Mouse (Mus musculus): ENCODE measurements around the gene Rab17. TPM values are rescaled to one million over a fixed set of nuclear protein-coding genes. Genes with fewer than 3 reads are reported as not detected.
A peak's percentile ranks its signal among the peaks of the same experiment; 100 is the strongest.

Gene Rab17
- polyA plus RNA-seq, 1 experiment from 2014 or later = 1.3 TPM

GRCm38 (mm10) chr1:90956245-90957096 lies 13.0 kb downstream of the Rab17 start:
- H3K9ac ChIP-seq = no peak overlapping the region
- H3K27ac ChIP-seq = no peak overlapping the region
- H3K4me1 ChIP-seq = peaks cover 5% of the 10 kb centered on the region
- H3K9me3 ChIP-seq = no peaks in the 10 kb centered on the region
- 31% methylated on average over 7 of the region's 7 CpGs for WGBS
- no peak overlapping the region for H3K4me2 ChIP-seq
- peaks cover 28% of the 10 kb centered on the region; the same call in 1 of the 2 replicates for H3K27me3 ChIP-seq
- H3K4me3 ChIP-seq = no peak overlapping the region
- H3K36me3 ChIP-seq = no peaks in the 10 kb centered on the region
- ATAC-seq (ENCODE audit: insufficient number of reproducible peaks, insufficient read depth, low FRiP score, low TSS enrichment, low read depth) = peak; percentile 67; the same call in 1 of the 2 replicates

GRCm38 (mm10) chr1:90953688-90954087 lies 15.8 kb downstream of the Rab17 start:
- H3K9ac ChIP-seq = no peak overlapping the region
- H3K4me2 ChIP-seq = no peak overlapping the region
- no peak overlapping the region for H3K4me3 ChIP-seq
- H3K9me3 ChIP-seq = no peaks in the 10 kb centered on the region
- no peak overlapping the region for H3K27ac ChIP-seq
- ATAC-seq (ENCODE audit: insufficient number of reproducible peaks, insufficient read depth, low FRiP score, low TSS enrichment, low read depth) = no peak
- no peaks in the 10 kb centered on the region for H3K36me3 ChIP-seq
- 0 out of 2 replicates have a peak, but pooled peaks cover 8% of the 10 kb centered on the region for H3K27me3 ChIP-seq
- WGBS = 66% methylated on average over 11 of the region's 11 CpGs
- peaks cover 5% of the 10 kb centered on the region for H3K4me1 ChIP-seq

GRCm38 (mm10) chr1:90952808-90953207 lies 16.7 kb downstream of the Rab17 start, which contains the start of gene Prlh:
TSS of gene Prlh (plus strand) at chr1:90953108.
- H3K4me1 ChIP-seq = peaks cover 5% of the 10 kb centered on the region
- H3K27me3 ChIP-seq = 0 out of 2 replicates have a peak, but pooled peaks cover 3% of the 10 kb centered on the region
- no peak for ATAC-seq (ENCODE audit: insufficient number of reproducible peaks, insufficient read depth, low FRiP score, low TSS enrichment, low read depth)
- no peaks in the 10 kb centered on the region for H3K9me3 ChIP-seq
- H3K4me3 ChIP-seq = no peak within 1 kb of the TSS
- no peak within 1 kb of the TSS for H3K27ac ChIP-seq
- 68% methylated on average over 8 of the region's 8 CpGs for WGBS
- no peak within 1 kb of the TSS for H3K4me2 ChIP-seq
- no peaks in the 10 kb centered on the region for H3K36me3 ChIP-seq
- H3K9ac ChIP-seq = no peak within 1 kb of the TSS

GRCm38 (mm10) chr1:90951670-90952069 lies 17.8 kb downstream of the Rab17 start:
- no peaks in the 10 kb centered on the region for H3K36me3 ChIP-seq
- peaks cover 5% of the 10 kb centered on the region for H3K4me1 ChIP-seq
- no peak for ATAC-seq (ENCODE audit: insufficient number of reproducible peaks, insufficient read depth, low FRiP score, low TSS enrichment, low read depth)
- no peak overlapping the region for H3K27ac ChIP-seq
- no peak overlapping the region for H3K4me2 ChIP-seq
- 80% methylated on average over 7 of the region's 7 CpGs for WGBS
- no peak overlapping the region for H3K4me3 ChIP-seq
- H3K9me3 ChIP-seq = no peaks in the 10 kb centered on the region
- 0 out of 2 replicates have a peak, but pooled peaks cover 3% of the 10 kb centered on the region for H3K27me3 ChIP-seq
- no peak overlapping the region for H3K9ac ChIP-seq

GRCm38 (mm10) chr1:90949309-90949708 lies 20.2 kb downstream of the Rab17 start:
- WGBS = 69% methylated on average over 9 of the region's 9 CpGs
- Histone ChIP-seq H3K27ac (no peak overlapping the region), H3K27me3 (0 out of 2 replicates have a peak, but pooled peaks cover 3% of the 10 kb centered on the region), H3K4me1 (peaks cover 5% of the 10 kb centered on the region), H3K9ac (no peak overlapping the region), H3K36me3 (no peaks in the 10 kb centered on the region), H3K4me2 (no peak overlapping the region), H3K4me3 (no peak overlapping the region), H3K9me3 (no peaks in the 10 kb centered on the region)
- ATAC-seq (ENCODE audit: insufficient number of reproducible peaks, insufficient read depth, low FRiP score, low TSS enrichment, low read depth) = no peak

- ATAC-seq (ENCODE audit: insufficient number of reproducible peaks, insufficient read depth, low FRiP score, low TSS enrichment, low read depth) = no peak
- H3K36me3 ChIP-seq = no peaks in the 10 kb centered on the region
- H3K4me3 ChIP-seq = no peak overlapping the region
- no peak overlapping the region for H3K27ac ChIP-seq
- H3K4me2 ChIP-seq = no peak overlapping the region
- no peak overlapping the region for H3K9ac ChIP-seq
- H3K27me3 ChIP-seq = no peaks in the 10 kb centered on the region
- H3K9me3 ChIP-seq = no peaks in the 10 kb centered on the region
- 68% methylated on average over 2 of the region's 2 CpGs for WGBS
- H3K4me1 ChIP-seq = no peaks in the 10 kb centered on the region
These were observed 22.2 kb downstream of the Rab17 start for GRCm38 (mm10) chr1:90947252-90947651.

GRCm38 (mm10) chr1:90945171-90945570 lies 24.3 kb downstream of the Rab17 start:
- ATAC-seq (ENCODE audit: insufficient number of reproducible peaks, insufficient read depth, low FRiP score, low TSS enrichment, low read depth) = no peak
- Histone ChIP-seq H3K4me1 (no peaks in the 10 kb centered on the region), H3K9ac (no peak overlapping the region), H3K4me2 (no peak overlapping the region), H3K27ac (no peak overlapping the region), H3K4me3 (no peak overlapping the region), H3K36me3 (no peaks in the 10 kb centered on the region), H3K9me3 (no peaks in the 10 kb centered on the region), H3K27me3 (no peaks in the 10 kb centered on the region)
- WGBS = 56% methylated on average over 10 of the region's 10 CpGs

GRCm38 (mm10) chr1:90939980-90940379 lies 29.5 kb downstream of the Rab17 start:
- 85% methylated on average over 4 of the region's 4 CpGs for WGBS
- ATAC-seq (ENCODE audit: insufficient number of reproducible peaks, insufficient read depth, low FRiP score, low TSS enrichment, low read depth) = no peak
- Histone ChIP-seq H3K36me3 (no peaks in the 10 kb centered on the region), H3K27ac (no peak overlapping the region), H3K9ac (no peak overlapping the region), H3K4me3 (no peak overlapping the region), H3K4me2 (no peak overlapping the region), H3K27me3 (no peaks in the 10 kb centered on the region), H3K4me1 (no peaks in the 10 kb centered on the region), H3K9me3 (no peaks in the 10 kb centered on the region)

- no peak overlapping the region for H3K4me3 ChIP-seq
- H3K4me1 ChIP-seq = no peaks in the 10 kb centered on the region
- WGBS = 50% methylated on average over 9 of the region's 9 CpGs
- no peak overlapping the region for H3K4me2 ChIP-seq
- no peaks in the 10 kb centered on the region for H3K36me3 ChIP-seq
- H3K9me3 ChIP-seq = no peaks in the 10 kb centered on the region
- no peak for ATAC-seq (ENCODE audit: insufficient number of reproducible peaks, insufficient read depth, low FRiP score, low TSS enrichment, low read depth)
- no peaks in the 10 kb centered on the region for H3K27me3 ChIP-seq
- no peak overlapping the region for H3K9ac ChIP-seq
- H3K27ac ChIP-seq = no peak overlapping the region
These were observed 32.5 kb downstream of the Rab17 start for GRCm38 (mm10) chr1:90936990-90937389.

GRCm38 (mm10) chr1:90933001-90933400 lies 36.5 kb downstream of the Rab17 start:
- Histone ChIP-seq H3K4me3 (no peak overlapping the region), H3K9me3 (no peaks in the 10 kb centered on the region), H3K4me2 (no peak overlapping the region), H3K27me3 (0 out of 2 replicates have a peak, but pooled peaks cover 2% of the 10 kb centered on the region), H3K36me3 (no peaks in the 10 kb centered on the region), H3K9ac (no peak overlapping the region), H3K27ac (no peak overlapping the region), H3K4me1 (peaks cover 7% of the 10 kb centered on the region)
- no peak for ATAC-seq (ENCODE audit: insufficient number of reproducible peaks, insufficient read depth, low FRiP score, low TSS enrichment, low read depth)
- 74% methylated on average over 5 of the region's 5 CpGs for WGBS

GRCm38 (mm10) chr1:90928575-90928934 lies 40.9 kb downstream of the Rab17 start:
- Histone ChIP-seq H3K27me3 (peaks cover 11% of the 10 kb centered on the region; the same call in 1 of the 2 replicates), H3K4me2 (peak overlapping the region; percentile 89), H3K27ac (peak overlapping the region; percentile 60; the same call in 1 of the 2 replicates), H3K4me1 (peaks cover 18% of the 10 kb centered on the region), H3K9me3 (no peaks in the 10 kb centered on the region), H3K36me3 (no peaks in the 10 kb centered on the region), H3K4me3 (peak overlapping the region; percentile 43), H3K9ac (peak overlapping the region; percentile 68)
- no peak for ATAC-seq (ENCODE audit: insufficient number of reproducible peaks, insufficient read depth, low FRiP score, low TSS enrichment, low read depth)
- 2% methylated on average over 6 of the region's 6 CpGs for WGBS

Measured in embryonic facial prominence, embryonic 13.5 days (tissue).